Mouse (Mus musculus) CH12.LX (cell line): ENCODE measurements around the gene Crocc. TPM values are rescaled to one million over a fixed set of nuclear protein-coding genes. Genes with fewer than 3 reads are reported as not detected.

Experiments
- DNase-seq: peaks from one replicate; pipeline ENCODE4 v3.0.0-alpha.2; 2013; ENCODE audit errors: extremely low read depth
- H3K27ac ChIP-seq: 2 replicates; pipeline ENCODE4 v1.5.1; 2012; ENCODE audit warnings: low read depth, mild to moderate bottlenecking, control low read depth, moderate library complexity; ENCODE audit not compliant: insufficient read depth
- H3K27me3 ChIP-seq: replicated peaks from 2 replicates; pipeline ENCODE3; 2012; ENCODE audit warnings: inconsistent platforms
- H3K36me3 ChIP-seq, 2 experiments: replicated peaks in 1 of 2; 2 replicates each; pipeline versions ENCODE3 to v1.6.1; 2012; ENCODE audit warnings: inconsistent platforms in 1 of 2, low read length in 1 of 2, mild to moderate bottlenecking in 1 of 2, mixed read lengths in 1 of 2, moderate library complexity in 1 of 2; ENCODE audit not compliant: control insufficient read depth in 1 of 2, insufficient read depth in 1 of 2
- H3K4me1 ChIP-seq, 2 experiments: 2 replicates each; pipeline ENCODE4 v1.6.1; 2012; ENCODE audit warnings: inconsistent platforms in 1 of 2, moderate library complexity in 1 of 2; ENCODE audit not compliant: insufficient read depth in 2 of 2, control insufficient read depth in 1 of 2
- H3K4me2 ChIP-seq: 2 replicates; pipeline ENCODE4 v1.6.1; 2012; ENCODE audit warnings: low read depth, mild to moderate bottlenecking, control low read depth; ENCODE audit not compliant: poor library complexity, insufficient read depth, severe bottlenecking
- H3K4me3 ChIP-seq, 3 experiments: fragments of 150-350 bp in 1 of 3; sonication (generic) in 1 of 3; replicated peaks in 1 of 3; 2 replicates each; pipeline versions ENCODE3 to v1.5.1; 2011 to 2012; ENCODE audit warnings: low read depth in 2 of 3, low read length in 2 of 3, mild to moderate bottlenecking in 2 of 3, moderate library complexity in 2 of 3, control low read depth in 1 of 3, improper control_type of control experiment in 1 of 3, inconsistent platforms in 1 of 3, mixed read lengths in 1 of 3; ENCODE audit not compliant: poor library complexity in 1 of 3
- H3K79me2 ChIP-seq: replicated peaks from 2 replicates; pipeline ENCODE4 v1.6.1; 2012; ENCODE audit warnings: mild to moderate bottlenecking, moderate library complexity; ENCODE audit not compliant: control insufficient read depth, poor library complexity, insufficient read depth, severe bottlenecking; ENCODE audit errors: extremely low read depth
- H3K9ac ChIP-seq: 2 replicates; pipeline ENCODE4 v1.6.1; 2012; ENCODE audit warnings: low read depth, mild to moderate bottlenecking, control low read depth, moderate library complexity; ENCODE audit not compliant: insufficient read depth
- H3K9me3 ChIP-seq: replicated peaks from 2 replicates; pipeline ENCODE3; 2012; ENCODE audit warnings: low read length, inconsistent platforms, mixed read lengths
- BHLHE40 ChIP-seq: IDR thresholded peaks from 2 replicates; pipeline ENCODE4 v1.6.1; 2011; ENCODE audit warnings: mild to moderate bottlenecking, low read depth, low read length, improper control_type of control experiment
- CTCF ChIP-seq, 2 experiments: IDR thresholded peaks in 1 of 2; conservative IDR thresholded peaks in 1 of 2; 2 replicates each; pipeline ENCODE4 v1.5.1; 2011 to 2012; ENCODE audit warnings: low read depth in 2 of 2, low read length in 2 of 2, improper control_type of control experiment in 1 of 2, inconsistent platforms in 1 of 2, mild to moderate bottlenecking in 1 of 2, moderate library complexity in 1 of 2
- E2F4 ChIP-seq: IDR thresholded peaks from 2 replicates; pipeline ENCODE4 v1.6.1; 2011; ENCODE audit warnings: low read depth, low read length, improper control_type of control experiment; ENCODE audit not compliant: insufficient replicate concordance
- EP300 ChIP-seq: IDR thresholded peaks from 2 replicates; pipeline ENCODE4 v1.6.1; 2011; ENCODE audit warnings: low read length, improper control_type of control experiment
- ETS1 ChIP-seq: conservative IDR thresholded peaks from 2 replicates; pipeline ENCODE4 v1.6.1; 2012; ENCODE audit warnings: low read depth, mild to moderate bottlenecking, inconsistent platforms, low read length, improper control_type of control experiment, moderate library complexity
- GABPA ChIP-seq: IDR thresholded peaks from 2 replicates; pipeline ENCODE4 v1.6.1; 2012; ENCODE audit warnings: low read depth, low read length, improper control_type of control experiment, inconsistent platforms; ENCODE audit not compliant: insufficient replicate concordance
- JUND ChIP-seq: conservative IDR thresholded peaks from 2 replicates; pipeline ENCODE4 v1.6.1; 2011; ENCODE audit warnings: low read depth, low read length, improper control_type of control experiment
- KAT2A ChIP-seq: IDR thresholded peaks from 2 replicates; pipeline ENCODE4 v1.6.1; 2012; ENCODE audit warnings: low read length, improper control_type of control experiment, inconsistent platforms; ENCODE audit not compliant: insufficient replicate concordance
- MAFK ChIP-seq: IDR thresholded peaks from 2 replicates; pipeline ENCODE4 v1.6.1; 2011; ENCODE audit warnings: low read length, improper control_type of control experiment; ENCODE audit not compliant: insufficient replicate concordance
- MAZ ChIP-seq: IDR thresholded peaks from 2 replicates; pipeline ENCODE4 v1.6.1; 2012; ENCODE audit warnings: low read depth, mild to moderate bottlenecking, inconsistent platforms, low read length, improper control_type of control experiment, moderate library complexity
- MEF2A ChIP-seq: IDR thresholded peaks from 2 replicates; pipeline ENCODE4 v1.6.1; 2014; ENCODE audit warnings: low read depth, mild to moderate bottlenecking, inconsistent platforms, low read length, improper control_type of control experiment, borderline replicate concordance
- MXI1 ChIP-seq: IDR thresholded peaks from 2 replicates; pipeline ENCODE4 v1.6.1; 2011; ENCODE audit warnings: mild to moderate bottlenecking, low read depth, low read length, improper control_type of control experiment
- POLR2A ChIP-seq: IDR thresholded peaks from 2 replicates; pipeline ENCODE4 v1.6.1; 2011; ENCODE audit warnings: low read depth, mild to moderate bottlenecking, improper control_type of control experiment, low read length
- POLR2AphosphoS2 ChIP-seq: IDR thresholded peaks from 2 replicates; pipeline ENCODE4 v1.6.1; 2011; ENCODE audit warnings: low read depth, low read length, improper control_type of control experiment
- RAD21 ChIP-seq: IDR thresholded peaks from 2 replicates; pipeline ENCODE4 v1.6.1; 2011; ENCODE audit warnings: low read depth, mild to moderate bottlenecking, low read length, improper control_type of control experiment, moderate library complexity
- RCOR1 ChIP-seq: conservative IDR thresholded peaks from 2 replicates; pipeline ENCODE4 v1.6.1; 2012; ENCODE audit warnings: low read depth, mild to moderate bottlenecking, inconsistent platforms, low read length, improper control_type of control experiment
- SIN3A ChIP-seq: IDR thresholded peaks from 2 replicates; pipeline ENCODE4 v1.6.1; 2012; ENCODE audit warnings: low read length, improper control_type of control experiment, inconsistent platforms
- SMC3 ChIP-seq: IDR thresholded peaks from 2 replicates; pipeline ENCODE4 v1.6.1; 2011; ENCODE audit warnings: low read depth, low read length, improper control_type of control experiment
- TBP ChIP-seq: conservative IDR thresholded peaks from 2 replicates; pipeline ENCODE4 v1.6.1; 2011; ENCODE audit warnings: low read depth, low read length, improper control_type of control experiment
- TCF12 ChIP-seq: IDR thresholded peaks from 2 replicates; pipeline ENCODE4 v1.6.1; 2014; ENCODE audit warnings: low read depth, mild to moderate bottlenecking, inconsistent platforms, low read length, improper control_type of control experiment
- USF1 ChIP-seq: IDR thresholded peaks from 2 replicates; pipeline ENCODE4 v1.6.1; 2014; ENCODE audit warnings: low read depth, mild to moderate bottlenecking, inconsistent platforms, low read length, improper control_type of control experiment
- USF2 ChIP-seq: conservative IDR thresholded peaks from 2 replicates; pipeline ENCODE4 v1.6.1; 2011; ENCODE audit warnings: low read depth, low read length, improper control_type of control experiment
- ZC3H11A ChIP-seq: IDR thresholded peaks from 2 replicates; pipeline ENCODE4 v1.6.1; 2012; ENCODE audit warnings: low read depth, mild to moderate bottlenecking, inconsistent platforms, low read length, improper control_type of control experiment
- ZKSCAN1 ChIP-seq: IDR thresholded peaks from 2 replicates; pipeline ENCODE4 v1.6.1; 2012; ENCODE audit warnings: low read depth, inconsistent platforms, low read length, improper control_type of control experiment, borderline replicate concordance
- ZMIZ1 ChIP-seq: IDR thresholded peaks from 2 replicates; pipeline ENCODE4 v1.6.1; 2012; ENCODE audit warnings: low read depth, mild to moderate bottlenecking, inconsistent platforms, low read length, improper control_type of control experiment
- dilution Hi-C: fragments of 300-500 bp; cut with MboI; formaldehyde crosslinking; loops from 2 replicates; pipeline ENCODE4 v1.14.3; 2020; ENCODE audit warnings: low sequenced_read_pairs; ENCODE audit not compliant: extremely low pct_unique_long_range_greater_than_20kb, extremely low pct_ligation_motif_present
- in situ Hi-C: fragments of 300-500 bp; cut with MboI; formaldehyde crosslinking; loops from 3 replicates; pipeline ENCODE4 v1.14.3; 2019; ENCODE audit warnings: low sequenced_read_pairs, low pct_ligation_motif_present, low pct_unique_long_range_greater_than_20kb, mixed read lengths
- polyA plus RNA-seq: library from polyadenylated mRNA; unstranded; fragments of >175 nt; gene quantifications from 2 replicates; pipeline ENCODE4 v1.2.1, GENCODE M21; 2012; ENCODE audit warnings: low read depth; ENCODE audit not compliant: insufficient read length
- total RNA-seq, 2 experiments: library from RNA; depleted of rRNA; stranded (reverse); fragments of 300-350 nt in 1 of 2; fragments of >200 nt in 1 of 2; gene quantifications; 2 replicates each; pipeline ENCODE4 v1.2.3; 2012 to 2014

Gene Crocc
- total and polyA plus RNA-seq, 3 experiments = 3.5 to 8.3 (median 4.8) TPM

DNA sequence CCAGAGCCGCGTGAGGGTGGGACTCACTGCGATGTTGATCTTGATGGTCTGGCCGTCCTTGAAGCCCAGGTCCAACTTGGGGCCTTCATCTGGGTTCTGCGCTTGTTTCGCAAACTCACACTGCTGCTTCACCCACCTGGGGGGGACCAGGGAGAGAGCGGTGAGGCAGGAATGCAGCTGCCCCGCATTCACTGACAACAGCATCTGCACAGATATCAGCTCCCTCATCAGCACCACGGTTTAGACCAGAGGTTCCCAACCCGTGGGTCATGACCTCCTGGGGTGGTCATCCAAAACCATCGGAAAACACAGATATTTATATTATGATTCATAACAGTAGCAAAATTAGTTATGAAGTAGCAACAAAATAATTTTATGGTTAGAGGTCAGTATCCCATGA is 12.2 kb upstream of the Crocc start:
- no peaks in the 10 kb centered on the region for H3K9me3 ChIP-seq
- dilution Hi-C loops = no loop called here
- in situ Hi-C loops = no loop called here
- H3K79me2 ChIP-seq = peaks cover 24% of the 10 kb centered on the region
- no peaks in the 10 kb centered on the region for H3K27me3 ChIP-seq
- no peak overlapping the region for H3K4me3 ChIP-seq
- H3K27ac ChIP-seq = no peak overlapping the region
- H3K9ac ChIP-seq = no peak overlapping the region
- no peak for DNase-seq
- H3K4me1 ChIP-seq = peaks cover 6 to 24% of the 10 kb centered on the region in 2 experiments; a peak in 3 of 4 replicates
- no peak overlapping the region for H3K4me2 ChIP-seq
- TF ChIP-seq ETS1 (no peak), EP300 (no peak), BHLHE40 (no peak), USF1 (no peak), GABPA (no peak)
- peaks cover 73 to 79% of the 10 kb centered on the region in 2 experiments for H3K36me3 ChIP-seq

DNA sequence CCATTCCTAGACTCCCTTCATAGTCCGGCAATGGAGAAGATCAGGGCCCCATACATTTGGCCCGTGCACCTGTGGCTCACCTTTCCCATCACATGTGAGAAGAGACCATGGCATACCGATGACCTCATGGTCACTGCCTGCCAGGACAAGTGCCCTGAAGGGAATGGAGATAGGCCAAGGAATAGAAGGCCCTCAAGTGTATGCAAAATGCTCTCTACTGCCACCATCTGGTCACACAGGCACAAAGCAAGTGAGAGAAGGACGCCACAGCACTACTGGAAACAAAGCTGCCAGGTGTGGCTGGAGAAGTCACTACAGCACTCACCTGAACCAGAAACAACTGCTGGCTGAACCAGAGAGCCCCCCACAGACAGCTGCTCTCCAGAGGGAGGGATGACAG is 9.4 kb upstream of the Crocc start:
- Histone ChIP-seq H3K4me3 (no peak overlapping the region), H3K4me2 (no peak overlapping the region), H3K9me3 (no peaks in the 10 kb centered on the region), H3K9ac (no peak overlapping the region), H3K36me3 (peaks cover 88 to 96% of the 10 kb centered on the region in 2 experiments), H3K79me2 (0 out of 2 replicates have a peak, but pooled peaks cover 2% of the 10 kb centered on the region), H3K4me1 (peaks cover 0 to 6% of the 10 kb centered on the region in 2 experiments; a peak in 1 of 4 replicates), H3K27me3 (no peaks in the 10 kb centered on the region), H3K27ac (no peak overlapping the region)
- dilution Hi-C loops = no loop called here
- in situ Hi-C loops = no loop called here
- peak; percentile 59 for DNase-seq
- TF ChIP-seq SMC3 (peak; percentile 39), CTCF (conservative IDR thresholded peaks at IDR 0.05 in 1 of 2, IDR thresholded peaks at IDR 0.05 in 1 of 2; ENCODE audit: low read depth in 2 of 2, low read length in 2 of 2) (peak; percentile 74 to 96), ZKSCAN1 (no peak)

DNA sequence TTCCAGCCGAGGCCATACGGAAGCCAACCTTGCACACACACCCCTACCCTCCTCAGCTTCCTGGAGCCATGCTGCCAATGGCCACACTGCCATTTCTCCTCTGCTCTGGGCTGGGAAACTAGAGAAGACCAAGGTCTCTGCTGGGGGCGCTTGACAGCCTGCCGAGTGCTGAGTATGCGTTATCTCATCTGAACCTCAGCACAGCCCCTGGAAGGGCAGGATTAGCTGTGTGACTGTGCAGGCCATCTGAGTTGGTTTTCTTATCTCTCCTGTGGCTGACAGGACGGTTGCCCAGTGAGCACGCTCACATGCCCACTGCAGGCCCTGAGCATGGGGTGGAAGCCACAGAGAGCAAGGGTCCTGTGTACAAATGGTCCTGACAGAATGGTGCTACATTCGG is 8.3 kb upstream of the Crocc start:
- Histone ChIP-seq H3K79me2 (no peaks in the 10 kb centered on the region), H3K27ac (no peak overlapping the region), H3K9me3 (no peaks in the 10 kb centered on the region), H3K4me1 (peaks cover 0 to 7% of the 10 kb centered on the region in 2 experiments; a peak in 1 of 4 replicates), H3K27me3 (no peaks in the 10 kb centered on the region), H3K4me3 (no peak overlapping the region), H3K4me2 (no peak overlapping the region), H3K36me3 (peaks cover 81 to 90% of the 10 kb centered on the region in 2 experiments), H3K9ac (no peak overlapping the region)
- TF ChIP-seq TBP = no peak
- no peak for TF ChIP-seq USF2
- TF ChIP-seq MXI1 = no peak
- no peak for TF ChIP-seq POLR2A
- TF ChIP-seq KAT2A = no peak
- TF ChIP-seq E2F4 = no peak
- no peak for TF ChIP-seq SIN3A
- no peak for TF ChIP-seq ZMIZ1
- TF ChIP-seq MAZ = no peak
- TF ChIP-seq ZC3H11A = no peak
- TF ChIP-seq RAD21 = no peak
- TF ChIP-seq EP300 = no peak
- no peak for TF ChIP-seq TCF12
- no peak for TF ChIP-seq MAFK
- TF ChIP-seq RCOR1 = no peak
- no peak for TF ChIP-seq MEF2A
- TF ChIP-seq JUND = no peak
- TF ChIP-seq POLR2AphosphoS2 = no peak
- in situ Hi-C loops (no loop called here), dilution Hi-C loops (no loop called here)
- DNase-seq = no peak
